Mouse (Mus musculus) thymus, adult 2 months (tissue): ENCODE data around the gene 2410004B18Rik. TPM values are rescaled to one million over a fixed set of nuclear protein-coding genes. Genes with fewer than 3 reads are reported as not detected.

Experiments used
- DNase-seq: peaks from one replicate; pipeline ENCODE4 v3.0.0; 2021
- H3K27ac ChIP-seq: fragments of 200-500 bp; 2 replicates; pipeline ENCODE4 v1.5.1; 2012; ENCODE audit warnings: low read length, control low read depth; ENCODE audit not compliant: control insufficient read depth, insufficient read depth
- H3K27me3 ChIP-seq: fragments of 200-500 bp; 2 replicates; pipeline ENCODE4 v1.6.1; 2012; ENCODE audit warnings: mild to moderate bottlenecking, low read length, moderate library complexity, mixed read lengths; ENCODE audit not compliant: control insufficient read depth, insufficient read depth
- H3K36me3 ChIP-seq: fragments of 200-500 bp; 2 replicates; pipeline ENCODE4 v1.6.1; 2012; ENCODE audit warnings: mild to moderate bottlenecking, low read length, moderate library complexity; ENCODE audit not compliant: control insufficient read depth, insufficient read depth
- H3K4me1 ChIP-seq: fragments of 200-500 bp; replicated peaks from 2 replicates; pipeline ENCODE4 v1.6.1; 2012; ENCODE audit warnings: low read length; ENCODE audit not compliant: control insufficient read depth, insufficient read depth
- H3K4me3 ChIP-seq: fragments of 200-500 bp; 2 replicates; pipeline ENCODE4 v1.5.1; 2012; ENCODE audit warnings: mild to moderate bottlenecking, low read length, control low read depth, moderate library complexity; ENCODE audit not compliant: control insufficient read depth, insufficient read depth
- CTCF ChIP-seq: fragments of 200-500 bp; IDR thresholded peaks from 2 replicates; pipeline ENCODE4 v1.5.1; 2012; ENCODE audit warnings: mild to moderate bottlenecking, control low read depth, low read length, moderate library complexity, borderline replicate concordance; ENCODE audit not compliant: control insufficient read depth, poor library complexity, insufficient read depth; ENCODE audit errors: extremely low read depth
- POLR2A ChIP-seq: fragments of 200-500 bp; IDR thresholded peaks from 2 replicates; pipeline ENCODE4 v1.6.1; 2012; ENCODE audit warnings: mild to moderate bottlenecking, low read length, control low read depth, moderate library complexity; ENCODE audit not compliant: control insufficient read depth, poor library complexity, insufficient read depth; ENCODE audit errors: extremely low read depth
- WGBS: fragments of 180-500 bp; shearing (Covaris S2); methylation state at CpG from one replicate; pipeline ENCODE4 v1.1.7; 2018; 5-methylcytosine and 5-hydroxymethylcytosine counted together
- polyA plus RNA-seq: library from polyadenylated mRNA; depleted of rRNA; stranded (reverse); fragments of >200 nt; gene quantifications from 2 replicates; pipeline ENCODE4 v1.2.3, GENCODE M21; 2012

2410004B18Rik gene
- polyA plus RNA-seq, 1 experiment: 20.6 TPM

- peaks cover 4% of the 10 kb centered on the region for H3K4me1 ChIP-seq
- DNase-seq: no peak
- WGBS: 94% methylated on average over 7 of the region's 7 CpGs
These were observed 6.5 kb downstream of the 2410004B18Rik start for GRCm38 (mm10) chr3:145944348-145944747.

GRCm38 (mm10) chr3:145945904-145946303 is 8.1 kb downstream of the 2410004B18Rik start:
- H3K27ac ChIP-seq: no peak overlapping the region
- DNase-seq: no peak
- H3K27me3 ChIP-seq: no peaks in the 10 kb centered on the region
- H3K4me3 ChIP-seq: no peak overlapping the region
- 92% methylated on average over 3 of the region's 3 CpGs for WGBS
- TF ChIP-seq CTCF: no peak
- no peak for TF ChIP-seq POLR2A
- H3K36me3 ChIP-seq: peaks cover 23% of the 10 kb centered on the region
- peaks cover 5% of the 10 kb centered on the region for H3K4me1 ChIP-seq

More at GRCm38 (mm10) chr3:145944348-145944747, 6.5 kb downstream of the 2410004B18Rik start:
- H3K4me3 ChIP-seq: no peak overlapping the region
- H3K27me3 ChIP-seq: no peaks in the 10 kb centered on the region
- no peak overlapping the region for H3K27ac ChIP-seq
- TF ChIP-seq POLR2A: no peak
- peaks cover 28% of the 10 kb centered on the region for H3K36me3 ChIP-seq

- H3K4me1 ChIP-seq: peaks cover 12% of the 10 kb centered on the region
- no peaks in the 10 kb centered on the region for H3K27me3 ChIP-seq
- peaks cover 23% of the 10 kb centered on the region for H3K36me3 ChIP-seq
- no peak for DNase-seq
- WGBS: 86% methylated on average over 2 of the region's 2 CpGs
- TF ChIP-seq POLR2A (no peak), CTCF (no peak)
- no peak overlapping the region for H3K4me3 ChIP-seq
- no peak overlapping the region for H3K27ac ChIP-seq
These were observed 8.8 kb downstream of the 2410004B18Rik start for GRCm38 (mm10) chr3:145946654-145947053.

GRCm38 (mm10) chr3:145947539-145948204 is 9.9 kb downstream of the 2410004B18Rik start:
- DNase-seq: no peak
- WGBS: 79% methylated on average over 6 of the region's 6 CpGs
- peaks cover 22% of the 10 kb centered on the region for H3K36me3 ChIP-seq
- no peak for TF ChIP-seq POLR2A
- TF ChIP-seq CTCF: no peak
- H3K27ac ChIP-seq: no peak overlapping the region
- no peaks in the 10 kb centered on the region for H3K27me3 ChIP-seq
- H3K4me1 ChIP-seq: peaks cover 15% of the 10 kb centered on the region
- no peak overlapping the region for H3K4me3 ChIP-seq

- WGBS: 7% methylated on average over 15 of the region's 15 CpGs
- Histone ChIP-seq H3K27ac (peak overlapping the region; percentile 61), H3K36me3 (peaks cover under 1% of the 10 kb centered on the region; the same call in 1 of the 2 replicates), H3K27me3 (no peaks in the 10 kb centered on the region), H3K4me1 (peaks cover 15% of the 10 kb centered on the region), H3K4me3 (peak overlapping the region; percentile 21)
- DNase-seq: peak; percentile 26
- TF ChIP-seq POLR2A (no peak), CTCF (no peak)
These were observed 12.4 kb downstream of the 2410004B18Rik start for GRCm38 (mm10) chr3:145950034-145950814.

- TF ChIP-seq POLR2A (no peak), CTCF (no peak)
- peaks cover 15% of the 10 kb centered on the region for H3K4me1 ChIP-seq
- H3K27me3 ChIP-seq: no peaks in the 10 kb centered on the region
- H3K27ac ChIP-seq: no peak overlapping the region
- 39% methylated on average over 5 of the region's 5 CpGs for WGBS
- no peaks in the 10 kb centered on the region for H3K36me3 ChIP-seq
- DNase-seq: no peak
- H3K4me3 ChIP-seq: no peak overlapping the region
These were observed 13.0 kb downstream of the 2410004B18Rik start for GRCm38 (mm10) chr3:145950815-145951130.
